Mouse (Mus musculus) heart, embryonic 14.5 days (tissue): ENCODE measurements around the gene Etnppl. TPM values are rescaled to one million over a fixed set of nuclear protein-coding genes. Genes with fewer than 3 reads are reported as not detected.

ENCODE experiments used
- ATAC-seq: fragments of 200-750 bp; cut with Nextera tagmentation; 2 replicates; pipeline ENCODE4 v1.8.0; 2017; ENCODE audit warnings: low read depth, moderate TSS enrichment; ENCODE audit not compliant: insufficient number of reproducible peaks, insufficient read depth, low FRiP score
- H3K27ac ChIP-seq, 2 experiments: fragments of 200-500 bp in 1 of 2; fragments of 300-500 bp in 1 of 2; sonication (generic) in 1 of 2; replicated peaks in 1 of 2; 2 replicates each; pipeline ENCODE4 v1.5.1; 2012 to 2014; ENCODE audit warnings: low read depth in 2 of 2, low read length in 2 of 2, control low read depth in 1 of 2, mild to moderate bottlenecking in 1 of 2, mixed read lengths in 1 of 2; ENCODE audit not compliant: control insufficient read depth in 1 of 2, insufficient read depth in 1 of 2
- H3K27me3 ChIP-seq: fragments of 300-500 bp; sonication (generic); 2 replicates; pipeline ENCODE4 v1.6.1; 2014; ENCODE audit warnings: mild to moderate bottlenecking, low read length, control low read depth; ENCODE audit not compliant: control insufficient read depth, insufficient read depth
- H3K36me3 ChIP-seq: fragments of 300-500 bp; sonication (generic); 2 replicates; pipeline ENCODE4 v1.6.1; 2014; ENCODE audit warnings: mild to moderate bottlenecking, control low read depth, low read length, mixed read lengths; ENCODE audit not compliant: control insufficient read depth, insufficient read depth
- H3K4me1 ChIP-seq, 2 experiments: fragments of 200-500 bp in 1 of 2; fragments of 300-500 bp in 1 of 2; sonication (generic) in 1 of 2; 2 replicates each; pipeline ENCODE4 v1.6.1; 2012 to 2014; ENCODE audit warnings: low read length in 2 of 2, control low read depth in 1 of 2, mixed read lengths in 1 of 2; ENCODE audit not compliant: control insufficient read depth in 2 of 2, insufficient read depth in 2 of 2
- H3K4me2 ChIP-seq: fragments of 300-500 bp; sonication (generic); 2 replicates; pipeline ENCODE4 v1.6.1; 2014; ENCODE audit warnings: mild to moderate bottlenecking, low read length
- H3K4me3 ChIP-seq, 2 experiments: fragments of 200-500 bp in 1 of 2; fragments of 300-500 bp in 1 of 2; sonication (generic) in 1 of 2; 2 replicates each; pipeline ENCODE4 v1.5.1; 2012 to 2014; ENCODE audit warnings: low read length in 2 of 2, mild to moderate bottlenecking in 2 of 2, control low read depth in 1 of 2, low read depth in 1 of 2, moderate library complexity in 1 of 2; ENCODE audit not compliant: control insufficient read depth in 1 of 2, insufficient read depth in 1 of 2
- H3K9ac ChIP-seq: fragments of 300-500 bp; sonication (generic); 2 replicates; pipeline ENCODE4 v1.6.1; 2014; ENCODE audit warnings: mild to moderate bottlenecking, low read length
- H3K9me3 ChIP-seq: fragments of 300-500 bp; sonication (generic); 2 replicates; pipeline ENCODE4 v1.6.1; 2016; ENCODE audit warnings: low read length, control low read depth; ENCODE audit not compliant: control insufficient read depth
- WGBS: fragments of 180-500 bp; shearing (Covaris S2); extraction: QIAGEN DNeasy Blood & Tissue Kit; methylation state at CpG from one replicate; pipeline ENCODE4 v1.1.7; 2014; 5-methylcytosine and 5-hydroxymethylcytosine counted together
- polyA plus RNA-seq: library from polyadenylated mRNA; unstranded; fragments of >200 nt; fragmentation: Nextera tagmentation; extraction: Ambion mirVana; gene quantifications from 2 replicates; pipeline ENCODE4 v1.2.1, GENCODE M21; 2014

The Etnppl gene
- not detected in 2 replicates for polyA plus RNA-seq

GRCm38 (mm10) chr3:130617439-130617898 is at the start of gene Etnppl:
Etnppl (plus strand) TSS chr3:130617448.
- Histone ChIP-seq H3K27ac (no peak within 1 kb of the TSS), H3K27me3 (peaks cover 9% of the 10 kb centered on the region), H3K4me2 (peak within 1 kb of the TSS; percentile 63), H3K4me3 (peak within 1 kb of the TSS; percentile 24 to 31), H3K9me3 (no peaks in the 10 kb centered on the region), H3K36me3 (no peaks in the 10 kb centered on the region), H3K9ac (peak within 1 kb of the TSS; percentile 55), H3K4me1 (peaks cover 2 to 8% of the 10 kb centered on the region in 2 experiments; a peak in 2 of 4 replicates)
- no peak for ATAC-seq
- WGBS = 0% methylated on average over 10 of the region's 10 CpGs

GRCm38 (mm10) chr3:130568331-130569095 is 48.7 kb upstream of the Etnppl start:
- 84% methylated on average over 16 of the region's 16 CpGs for WGBS
- ATAC-seq = no peak
- Histone ChIP-seq H3K9ac (no peak overlapping the region), H3K27ac (no peak overlapping the region), H3K4me2 (no peak overlapping the region), H3K4me1 (no peaks in the 10 kb centered on the region), H3K27me3 (no peaks in the 10 kb centered on the region), H3K36me3 (no peaks in the 10 kb centered on the region), H3K4me3 (no peak overlapping the region), H3K9me3 (no peaks in the 10 kb centered on the region)

GRCm38 (mm10) chr3:130573243-130573642 is 44.0 kb upstream of the Etnppl start:
- 69% methylated on average over 5 of the region's 5 CpGs for WGBS
- peaks cover 3% of the 10 kb centered on the region; the same call in 1 of the 2 replicates for H3K9me3 ChIP-seq
- H3K9ac ChIP-seq = no peak overlapping the region
- no peaks in the 10 kb centered on the region for H3K27me3 ChIP-seq
- ATAC-seq = no peak
- no peaks in the 10 kb centered on the region for H3K4me1 ChIP-seq
- H3K27ac ChIP-seq = no peak overlapping the region
- H3K36me3 ChIP-seq = no peaks in the 10 kb centered on the region
- H3K4me2 ChIP-seq = no peak overlapping the region
- no peak overlapping the region for H3K4me3 ChIP-seq

- 17% methylated on average over 5 of the region's 5 CpGs for WGBS
- Histone ChIP-seq H3K4me1 (no peaks in the 10 kb centered on the region), H3K27me3 (no peaks in the 10 kb centered on the region), H3K27ac (no peak overlapping the region), H3K36me3 (no peaks in the 10 kb centered on the region), H3K9me3 (peaks cover 3% of the 10 kb centered on the region; the same call in 1 of the 2 replicates), H3K9ac (no peak overlapping the region), H3K4me3 (no peak overlapping the region), H3K4me2 (no peak overlapping the region)
- no peak for ATAC-seq
These were observed 42.6 kb upstream of the Etnppl start for GRCm38 (mm10) chr3:130574652-130575051.

GRCm38 (mm10) chr3:130576683-130577082 is 40.6 kb upstream of the Etnppl start:
- WGBS = 61% methylated on average over 6 of the region's 6 CpGs
- H3K27me3 ChIP-seq = no peaks in the 10 kb centered on the region
- no peak overlapping the region for H3K4me2 ChIP-seq
- no peak overlapping the region for H3K27ac ChIP-seq
- peaks cover 0 to 5% of the 10 kb centered on the region in 2 experiments; a peak in 1 of 4 replicates for H3K4me1 ChIP-seq
- no peak overlapping the region for H3K9ac ChIP-seq
- no peak overlapping the region for H3K4me3 ChIP-seq
- peaks cover 3% of the 10 kb centered on the region; the same call in 1 of the 2 replicates for H3K9me3 ChIP-seq
- no peak for ATAC-seq
- H3K36me3 ChIP-seq = no peaks in the 10 kb centered on the region

- Histone ChIP-seq H3K9me3 (peaks cover 3% of the 10 kb centered on the region; the same call in 1 of the 2 replicates), H3K9ac (no peak overlapping the region), H3K27ac (no peak overlapping the region), H3K4me3 (no peak overlapping the region), H3K27me3 (no peaks in the 10 kb centered on the region), H3K36me3 (no peaks in the 10 kb centered on the region), H3K4me2 (peak overlapping the region; percentile 45), H3K4me1 (peaks cover 0 to 5% of the 10 kb centered on the region in 2 experiments; a peak in 1 of 4 replicates)
- no peak; the same call in 1 of the 2 replicates for ATAC-seq
- WGBS = 29% methylated on average over 17 of the region's 17 CpGs
These were observed 37.7 kb upstream of the Etnppl start for GRCm38 (mm10) chr3:130579501-130579900.

GRCm38 (mm10) chr3:130581577-130581976 is 35.7 kb upstream of the Etnppl start:
- Histone ChIP-seq H3K36me3 (no peaks in the 10 kb centered on the region), H3K4me1 (peaks cover 0 to 5% of the 10 kb centered on the region in 2 experiments; a peak in 1 of 4 replicates), H3K27ac (no peak overlapping the region), H3K4me2 (no peak overlapping the region), H3K4me3 (no peak overlapping the region), H3K9me3 (peaks cover 2% of the 10 kb centered on the region; the same call in 1 of the 2 replicates), H3K27me3 (no peaks in the 10 kb centered on the region), H3K9ac (no peak overlapping the region)
- ATAC-seq = no peak
- WGBS = 84% methylated on average over 2 of the region's 2 CpGs
